Mouse (Mus musculus) ovary, postnatal 10 days (tissue): ENCODE results near the gene Ppil1.
"Not testable (repeated sequence)": the region's sequence is repeated elsewhere in the genome, so short reads cannot be mapped to it uniquely, and the experiment has no call there.

Experiments
- DNase-seq: peaks from one replicate; pipeline ENCODE4 v3.0.0; 2022; ENCODE audit warnings: low spot score

The Ppil1 gene

DNA sequence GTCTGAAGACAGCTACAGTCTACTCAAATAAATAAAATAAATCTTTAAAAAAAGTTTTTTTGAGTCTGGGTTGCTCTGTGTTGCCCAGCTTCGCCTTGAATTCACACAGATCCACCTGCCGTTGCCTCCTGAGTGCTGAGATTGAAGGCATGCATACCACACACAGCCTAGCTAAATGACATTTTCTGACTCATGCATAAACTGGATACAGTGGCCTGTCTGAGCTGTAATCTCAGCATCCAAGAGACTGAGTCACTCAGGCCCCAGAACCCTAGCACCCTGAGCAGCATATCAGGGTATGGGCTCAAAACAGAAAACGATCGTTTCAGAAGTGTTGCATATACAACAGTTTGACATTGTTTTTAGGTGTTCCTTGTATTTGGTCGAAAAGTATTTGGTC lies 17.6 kb upstream of the Ppil1 start:
- no peak for DNase-seq

DNA sequence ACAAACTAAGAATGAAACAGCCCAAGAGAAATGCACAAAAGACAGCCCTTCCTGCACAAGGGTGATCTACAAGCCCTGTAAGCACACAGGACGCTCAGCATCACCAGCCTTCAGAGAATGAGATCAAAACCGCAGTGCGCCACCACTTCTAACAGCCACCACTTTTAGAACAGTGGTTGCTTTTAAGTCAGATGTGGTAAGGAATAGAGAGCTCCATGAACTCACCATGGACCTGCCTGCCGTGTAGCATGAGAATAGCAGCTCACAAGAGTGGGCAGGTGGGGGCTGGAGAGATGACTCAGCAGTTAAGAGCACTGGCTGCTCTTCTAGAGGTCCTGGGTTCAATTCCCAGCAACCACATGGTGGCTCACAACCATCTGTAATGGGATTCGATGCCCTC lies 16.4 kb upstream of the Ppil1 start:
- DNase-seq: no peak

DNA sequence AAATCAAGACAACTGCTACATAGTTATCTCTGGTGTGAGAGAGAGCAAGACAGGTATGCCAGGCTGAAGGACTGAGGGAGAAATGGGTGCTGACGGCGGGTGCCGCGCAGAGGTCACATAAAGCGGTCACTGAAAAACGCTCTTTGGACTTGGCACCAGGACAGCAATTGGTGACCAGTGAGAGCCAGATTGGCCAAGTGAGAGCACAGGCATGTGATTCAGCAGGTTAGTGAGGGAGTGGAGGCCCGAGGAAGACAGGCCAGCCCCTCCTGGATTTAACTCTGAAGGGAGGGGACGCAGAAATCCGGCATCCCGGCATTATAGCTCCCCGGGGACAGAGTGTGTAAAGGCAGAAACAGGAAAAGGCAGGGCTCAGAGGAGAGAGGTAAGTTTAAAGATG lies 9.9 kb upstream of the Ppil1 start:
- no peak for DNase-seq

DNA sequence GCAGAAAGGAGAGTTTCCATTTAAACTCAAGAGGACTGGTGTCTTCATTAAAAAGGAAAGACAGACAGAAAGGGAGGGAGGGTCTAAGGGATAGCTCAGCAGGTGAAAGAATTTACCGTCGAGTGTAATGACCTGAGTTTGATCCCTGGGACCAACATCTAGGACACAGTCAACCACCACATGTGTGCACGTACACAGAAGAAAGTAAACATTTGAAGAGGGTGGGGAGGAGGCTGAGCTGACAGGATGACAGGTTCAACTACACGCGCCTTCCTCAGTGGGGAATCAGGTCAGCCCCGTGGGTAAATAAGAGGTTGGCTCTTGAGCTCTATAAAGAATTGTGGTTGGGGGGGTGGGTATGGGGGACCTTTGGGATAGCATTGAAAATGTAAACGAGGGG lies 9.2 kb upstream of the Ppil1 start:
- no peak for DNase-seq

DNA sequence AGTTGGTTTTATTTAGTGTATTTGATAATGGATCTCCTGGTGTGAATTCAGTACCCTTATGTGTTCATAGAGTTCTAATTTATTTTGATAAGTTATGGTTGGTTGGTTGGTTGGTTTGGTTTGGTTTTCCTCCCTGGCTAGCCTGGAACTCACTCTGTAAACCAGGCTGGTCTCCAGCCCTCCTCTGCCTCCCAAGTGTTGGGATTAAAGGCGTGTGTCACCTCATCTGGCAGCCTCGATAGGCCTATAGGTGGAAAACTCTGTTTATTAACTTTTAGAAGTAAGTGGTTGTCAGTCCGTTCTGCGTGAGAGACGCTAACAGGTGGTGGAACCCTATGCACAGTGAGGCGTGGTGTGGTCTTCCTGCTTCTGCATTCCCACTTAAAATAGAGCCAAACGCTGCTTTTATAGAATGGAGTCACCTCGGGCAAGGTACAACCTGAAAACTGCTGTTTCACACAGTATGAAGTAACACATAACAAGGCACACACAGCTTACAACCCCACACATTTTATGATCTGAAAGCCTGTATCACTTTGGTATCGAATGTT lies 6.2 kb upstream of the Ppil1 start:
- no peak for DNase-seq

DNA sequence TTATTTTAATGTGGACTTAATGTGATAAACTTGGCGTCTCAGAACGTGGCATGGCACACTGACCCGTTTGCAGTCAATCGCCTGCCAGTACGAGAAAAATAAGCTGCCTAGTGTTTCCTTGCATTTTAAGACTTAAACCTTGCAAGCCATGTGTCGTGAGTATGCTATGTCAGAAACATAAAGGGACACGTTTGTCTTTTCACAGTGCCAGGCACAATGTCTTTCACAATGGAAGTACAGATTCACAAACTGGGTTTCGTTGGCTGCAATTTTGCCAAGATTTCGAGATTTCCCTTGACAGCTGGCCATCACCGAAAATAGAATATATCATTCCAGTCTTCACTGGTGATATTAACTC lies 5.3 kb upstream of the Ppil1 start:
- no peak for DNase-seq

- DNase-seq: peak; percentile 87
Observed at GRCm38 (mm10) chr17:29268682-29269348, 4.8 kb upstream of the Ppil1 start, which contains the start of gene BC004004. BC004004 (plus strand) TSS chr17:29268788.

DNA sequence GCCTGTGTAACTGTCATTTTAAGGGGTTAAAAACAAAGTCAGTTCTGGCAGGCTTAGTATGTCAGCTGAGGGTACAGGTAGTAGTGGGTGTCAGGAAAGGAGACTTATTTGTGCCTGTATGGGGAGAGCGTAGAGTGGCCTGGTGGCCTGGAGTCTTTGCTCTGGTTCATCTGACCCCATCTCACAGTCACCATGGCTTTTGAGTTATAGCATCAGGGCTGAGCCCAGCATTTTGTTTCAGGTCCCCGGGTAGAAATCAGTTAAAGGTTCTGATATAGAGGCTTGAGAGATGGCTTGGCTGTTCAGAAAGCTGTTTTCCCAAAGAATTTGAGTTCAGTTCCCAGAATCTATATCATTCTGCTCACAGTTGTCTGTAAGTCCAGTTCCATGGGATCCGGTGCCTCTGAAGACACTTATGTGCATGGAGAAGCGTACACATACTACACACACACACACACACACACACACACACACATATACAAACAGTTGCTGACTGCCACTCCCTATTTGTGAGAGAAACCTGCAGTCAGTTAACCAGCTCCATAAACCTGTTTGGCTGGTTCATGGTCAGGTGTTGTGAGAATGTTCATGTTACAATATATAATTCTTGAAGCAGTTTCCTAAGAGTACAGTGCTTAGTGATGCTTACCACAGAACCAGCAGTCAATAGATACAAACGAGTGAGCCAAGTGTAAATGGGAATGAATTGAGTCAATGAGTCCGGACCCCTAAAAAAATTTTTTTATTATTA lies 4.1 kb upstream of the Ppil1 start:
- DNase-seq: no peak

DNA sequence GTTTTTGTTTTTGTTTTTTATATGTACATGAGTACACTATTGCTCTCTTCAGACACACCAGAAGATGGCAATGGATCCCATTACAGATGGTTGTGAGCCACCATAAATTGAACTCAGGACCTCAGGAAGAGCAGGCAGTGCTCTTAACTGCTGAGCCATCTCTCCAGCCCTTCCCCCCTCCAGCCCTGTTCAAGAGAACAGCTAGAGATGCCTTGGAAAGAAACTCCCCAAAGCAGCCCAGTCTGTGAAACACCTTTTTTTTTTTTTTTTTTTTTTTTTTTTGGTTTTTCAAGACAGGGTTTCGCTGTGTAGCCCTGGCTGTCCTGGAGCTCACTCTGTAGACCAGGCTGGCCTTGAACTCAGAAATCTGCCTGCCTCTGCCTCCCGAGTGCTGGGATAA lies 3.1 kb upstream of the Ppil1 start:
- not testable (repeated sequence) for DNase-seq

- no peak for DNase-seq
Observed at GRCm38 (mm10) chr17:29264760-29265159, 774 bp upstream of the Ppil1 start.

DNA sequence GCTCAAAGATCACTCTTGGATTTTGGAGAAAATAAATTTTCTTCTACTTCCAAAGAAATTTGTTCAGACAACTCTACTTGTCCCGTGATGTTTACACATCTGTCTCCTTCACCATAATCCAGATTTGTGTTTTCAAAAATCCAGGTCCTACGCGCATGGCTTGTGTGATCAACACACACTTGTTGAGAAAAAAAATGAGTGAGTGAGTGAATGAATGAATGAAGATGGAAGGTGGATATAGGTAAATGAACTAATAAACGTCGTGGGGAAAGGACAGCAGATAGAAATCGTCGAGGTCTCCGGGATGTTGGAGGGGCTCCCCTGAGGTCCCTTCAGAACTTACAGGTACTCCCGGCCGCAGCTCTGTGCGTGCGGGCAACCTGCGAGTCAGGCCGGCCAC lies 569 bp downstream of the Ppil1 start:
- no peak for DNase-seq

GRCm38 (mm10) chr17:29262259-29262649 lies 1.7 kb downstream of the Ppil1 start:
- no peak for DNase-seq

GRCm38 (mm10) chr17:29261603-29262258 lies 2.3 kb downstream of the Ppil1 start:
- no peak for DNase-seq

- no peak for DNase-seq
Observed at GRCm38 (mm10) chr17:29260501-29260900, 3.5 kb downstream of the Ppil1 start.

- no peak for DNase-seq
Observed at GRCm38 (mm10) chr17:29259489-29259888, 4.5 kb downstream of the Ppil1 start.

- no peak for DNase-seq
Observed at GRCm38 (mm10) chr17:29258921-29259320, 5.1 kb downstream of the Ppil1 start.

- DNase-seq: no peak
Observed at GRCm38 (mm10) chr17:29258025-29258558, 5.9 kb downstream of the Ppil1 start.

GRCm38 (mm10) chr17:29257001-29257511 lies 6.9 kb downstream of the Ppil1 start:
- DNase-seq: no peak

- no peak for DNase-seq
Observed at GRCm38 (mm10) chr17:29256507-29256906, 7.5 kb downstream of the Ppil1 start.

GRCm38 (mm10) chr17:29254784-29255183 lies 9.2 kb downstream of the Ppil1 start:
- DNase-seq: not testable (repeated sequence)

DNA sequence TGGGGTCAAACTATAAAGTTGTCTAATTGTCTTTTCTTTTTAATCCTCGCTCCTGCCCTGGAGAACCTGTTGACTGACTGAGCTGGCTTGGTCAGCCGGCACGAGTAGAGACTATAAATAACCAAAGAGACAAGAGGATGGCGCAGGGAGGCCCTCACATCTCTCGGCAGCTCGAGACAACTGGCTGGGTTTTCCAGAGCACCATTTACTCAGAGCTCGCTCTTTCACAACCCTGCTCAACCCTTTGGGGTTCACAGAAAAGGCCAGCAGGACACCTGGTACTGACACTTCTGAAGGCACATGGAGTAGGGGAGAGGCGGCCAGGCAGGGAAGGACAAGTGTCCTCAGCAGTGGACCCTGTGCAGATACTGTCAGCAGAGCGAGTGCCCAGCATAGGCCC lies 10.3 kb downstream of the Ppil1 start:
- DNase-seq: no peak

DNA sequence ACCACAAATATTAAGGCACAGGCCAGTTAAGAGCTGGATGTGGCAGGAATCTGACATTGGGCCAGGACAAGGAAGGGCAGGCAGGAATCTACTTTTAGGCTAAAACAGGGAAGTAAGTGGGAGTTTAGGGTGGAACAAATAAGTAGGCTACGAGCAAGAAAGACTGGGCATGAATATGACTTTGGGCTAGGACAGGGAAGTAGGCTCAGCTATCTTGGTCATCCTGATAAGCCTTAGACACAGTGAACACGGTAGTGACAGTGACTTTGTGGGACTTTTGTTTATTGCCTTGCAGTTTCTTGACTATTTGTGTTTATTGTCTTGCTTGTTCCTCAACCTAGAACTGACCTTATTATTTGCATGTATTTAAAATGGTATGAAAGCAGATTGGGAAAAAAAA lies 10.8 kb downstream of the Ppil1 start:
- DNase-seq: no peak
